Mouse (Mus musculus) lung, embryonic 15.5 days (tissue): ENCODE results near the gene Pbrm1. TPM values are rescaled to one million over a fixed set of nuclear protein-coding genes. Genes with fewer than 3 reads are reported as not detected.

ENCODE experiments used
- ATAC-seq: fragments of 200-750 bp; cut with Nextera tagmentation; 2 replicates; pipeline ENCODE4 v1.8.0; 2017; ENCODE audit warnings: moderate number of reproducible peaks, borderline replicate concordance; ENCODE audit not compliant: low FRiP score, low TSS enrichment; ENCODE audit errors: extremely low read depth
- H3K27ac ChIP-seq: fragments of 300-500 bp; sonication (generic); 2 replicates; pipeline ENCODE4 v1.5.1; 2015; ENCODE audit warnings: moderate library complexity, mild to moderate bottlenecking, inconsistent platforms
- H3K27me3 ChIP-seq: fragments of 300-500 bp; sonication (generic); 2 replicates; pipeline ENCODE4 v1.6.1; 2015; ENCODE audit warnings: inconsistent platforms
- H3K36me3 ChIP-seq: fragments of 300-500 bp; sonication (generic); 2 replicates; pipeline ENCODE4 v1.6.1; 2015; ENCODE audit warnings: inconsistent platforms
- H3K4me1 ChIP-seq: fragments of 300-500 bp; sonication (generic); 2 replicates; pipeline ENCODE4 v1.6.1; 2015; ENCODE audit warnings: inconsistent platforms
- H3K4me2 ChIP-seq: fragments of 300-500 bp; sonication (generic); 2 replicates; pipeline ENCODE4 v1.6.1; 2015; ENCODE audit warnings: inconsistent platforms, mild to moderate bottlenecking, moderate library complexity
- H3K4me3 ChIP-seq: fragments of 300-500 bp; sonication (generic); 2 replicates; pipeline ENCODE4 v1.5.1; 2015; ENCODE audit warnings: mild to moderate bottlenecking, inconsistent platforms
- H3K9ac ChIP-seq: fragments of 300-500 bp; sonication (generic); 2 replicates; pipeline ENCODE4 v1.6.1; 2015; ENCODE audit warnings: inconsistent platforms
- H3K9me3 ChIP-seq: fragments of 300-500 bp; sonication (generic); 2 replicates; pipeline ENCODE4 v1.6.1; 2016; ENCODE audit warnings: inconsistent platforms
- WGBS: fragments of 180-500 bp; shearing (Covaris S2); methylation state at CpG from one replicate; pipeline ENCODE4 v1.1.7; 2015; 5-methylcytosine and 5-hydroxymethylcytosine counted together
- polyA plus RNA-seq: library from polyadenylated mRNA; unstranded; fragments of >200 nt; fragmentation: Nextera tagmentation; extraction: Ambion mirVana; gene quantifications from 2 replicates; pipeline ENCODE4 v1.2.1, GENCODE M21; 2015

Gene Pbrm1
- polyA plus RNA-seq, 1 experiment from 2014 or later, result 140 TPM

- Histone ChIP-seq H3K4me3 (no peak overlapping the region), H3K9ac (no peak overlapping the region), H3K4me2 (no peak overlapping the region), H3K27ac (peak overlapping the region; percentile 54), H3K27me3 (no peaks in the 10 kb centered on the region), H3K9me3 (no peaks in the 10 kb centered on the region), H3K4me1 (peaks cover 34% of the 10 kb centered on the region), H3K36me3 (peaks cover 70% of the 10 kb centered on the region)
- 88% methylated on average over 26 of the region's 26 CpGs for whole genome bisulfite sequencing
- no peak for ATAC-seq
Observed at GRCm38 (mm10) chr14:31136411-31137280, 117.7 kb downstream of the Pbrm1 start.

GRCm38 (mm10) chr14:31137281-31137595, 118.3 kb downstream of the Pbrm1 start:
- no peaks in the 10 kb centered on the region for H3K27me3 ChIP-seq
- H3K36me3 ChIP-seq, result peaks cover 76% of the 10 kb centered on the region
- no peaks in the 10 kb centered on the region for H3K9me3 ChIP-seq
- no peak overlapping the region for H3K9ac ChIP-seq
- peak overlapping the region; percentile 54 for H3K27ac ChIP-seq
- 73% methylated on average over 10 of the region's 10 CpGs for WGBS
- no peak for ATAC-seq
- H3K4me3 ChIP-seq, result no peak overlapping the region
- peaks cover 30% of the 10 kb centered on the region for H3K4me1 ChIP-seq
- no peak overlapping the region for H3K4me2 ChIP-seq

- Histone ChIP-seq H3K27ac (peak overlapping the region; percentile 54), H3K27me3 (no peaks in the 10 kb centered on the region), H3K4me3 (no peak overlapping the region), H3K9me3 (no peaks in the 10 kb centered on the region), H3K36me3 (peaks cover 82% of the 10 kb centered on the region), H3K4me1 (peaks cover 24% of the 10 kb centered on the region), H3K4me2 (no peak overlapping the region), H3K9ac (no peak overlapping the region)
- 68% methylated on average over 11 of the region's 11 CpGs for WGBS
- ATAC-seq, result no peak
Observed at GRCm38 (mm10) chr14:31137791-31138190, 118.9 kb downstream of the Pbrm1 start.

GRCm38 (mm10) chr14:31138219-31138896, 119.4 kb downstream of the Pbrm1 start:
- no peak for ATAC-seq
- Histone ChIP-seq H3K36me3 (peaks cover 86% of the 10 kb centered on the region), H3K27me3 (no peaks in the 10 kb centered on the region), H3K4me2 (no peak overlapping the region), H3K9me3 (no peaks in the 10 kb centered on the region), H3K27ac (no peak overlapping the region), H3K4me1 (peaks cover 19% of the 10 kb centered on the region), H3K4me3 (no peak overlapping the region), H3K9ac (no peak overlapping the region)
- 83% methylated on average over 31 of the region's 35 CpGs for WGBS

- Histone ChIP-seq H3K36me3 (peaks cover 86% of the 10 kb centered on the region), H3K4me1 (peaks cover 13% of the 10 kb centered on the region), H3K4me3 (no peak overlapping the region), H3K27me3 (no peaks in the 10 kb centered on the region), H3K9me3 (no peaks in the 10 kb centered on the region), H3K4me2 (no peak overlapping the region), H3K27ac (no peak overlapping the region; the same call in 1 of the 2 replicates), H3K9ac (no peak overlapping the region)
- no peak for ATAC-seq
- 86% methylated on average over 9 of the region's 9 CpGs for WGBS
Observed at GRCm38 (mm10) chr14:31138897-31139429, 120.0 kb downstream of the Pbrm1 start.

- H3K27ac ChIP-seq, result no peak overlapping the region
Observed at GRCm38 (mm10) chr14:31139666-31140065, 120.7 kb downstream of the Pbrm1 start.

GRCm38 (mm10) chr14:31140141-31140540, 121.2 kb downstream of the Pbrm1 start:
- Histone ChIP-seq H3K4me3 (no peak overlapping the region), H3K9ac (no peak overlapping the region), H3K4me2 (no peak overlapping the region), H3K27me3 (no peaks in the 10 kb centered on the region), H3K4me1 (0 out of 2 replicates have a peak, but pooled peaks cover 3% of the 10 kb centered on the region), H3K36me3 (peaks cover 81% of the 10 kb centered on the region), H3K9me3 (no peaks in the 10 kb centered on the region), H3K27ac (no peak overlapping the region)
- ATAC-seq, result no peak
- WGBS, result 90% methylated on average over 15 of the region's 15 CpGs

More at GRCm38 (mm10) chr14:31139666-31140065, 120.7 kb downstream of the Pbrm1 start:
- no peak overlapping the region for H3K4me2 ChIP-seq
- ATAC-seq, result no peak
- H3K9me3 ChIP-seq, result no peaks in the 10 kb centered on the region
- H3K4me1 ChIP-seq, result peaks cover 6% of the 10 kb centered on the region
- H3K9ac ChIP-seq, result no peak overlapping the region
- peaks cover 85% of the 10 kb centered on the region for H3K36me3 ChIP-seq
- H3K4me3 ChIP-seq, result no peak overlapping the region
- 90% methylated on average over 12 of the region's 12 CpGs for WGBS
- no peaks in the 10 kb centered on the region for H3K27me3 ChIP-seq

- H3K27me3 ChIP-seq, result no peaks in the 10 kb centered on the region
- no peak overlapping the region for H3K9ac ChIP-seq
- WGBS, result 92% methylated on average over 14 of the region's 14 CpGs
- 0 out of 2 replicates have a peak, but pooled peaks cover 3% of the 10 kb centered on the region for H3K4me1 ChIP-seq
- H3K4me2 ChIP-seq, result no peak overlapping the region
- H3K36me3 ChIP-seq, result peaks cover 73% of the 10 kb centered on the region
- no peak overlapping the region for H3K4me3 ChIP-seq
- no peaks in the 10 kb centered on the region for H3K9me3 ChIP-seq
- H3K27ac ChIP-seq, result no peak overlapping the region
- no peak for ATAC-seq
Observed at GRCm38 (mm10) chr14:31141011-31141410, 122.1 kb downstream of the Pbrm1 start.

- ATAC-seq, result no peak
- no peaks in the 10 kb centered on the region for H3K9me3 ChIP-seq
- no peak overlapping the region for H3K9ac ChIP-seq
- H3K27ac ChIP-seq, result no peak overlapping the region
- H3K4me2 ChIP-seq, result no peak overlapping the region
- no peak overlapping the region for H3K4me3 ChIP-seq
- no peaks in the 10 kb centered on the region for H3K27me3 ChIP-seq
- no peaks in the 10 kb centered on the region for H3K4me1 ChIP-seq
- 88% methylated on average over 11 of the region's 11 CpGs for WGBS
- peaks cover 26% of the 10 kb centered on the region for H3K36me3 ChIP-seq
Observed at GRCm38 (mm10) chr14:31145694-31146093, 126.8 kb downstream of the Pbrm1 start.

GRCm38 (mm10) chr14:31160196-31161150, 141.5 kb downstream of the Pbrm1 start:
- no peaks in the 10 kb centered on the region for H3K27me3 ChIP-seq
- ATAC-seq, result no peak
- 54% methylated on average over 27 of the region's 27 CpGs for WGBS

GRCm38 (mm10) chr14:31161191-31161590, 142.3 kb downstream of the Pbrm1 start:
- H3K36me3 ChIP-seq, result no peaks in the 10 kb centered on the region
- no peak overlapping the region for H3K4me2 ChIP-seq
- no peaks in the 10 kb centered on the region; the same call in 1 of the 2 replicates for H3K4me1 ChIP-seq
- H3K9ac ChIP-seq, result no peak overlapping the region
- H3K9me3 ChIP-seq, result no peaks in the 10 kb centered on the region
- 70% methylated on average over 7 of the region's 7 CpGs for WGBS
- H3K4me3 ChIP-seq, result no peak overlapping the region
- ATAC-seq, result no peak
- no peaks in the 10 kb centered on the region for H3K27me3 ChIP-seq
- H3K27ac ChIP-seq, result no peak overlapping the region

More at GRCm38 (mm10) chr14:31160196-31161150, 141.5 kb downstream of the Pbrm1 start:
- H3K9me3 ChIP-seq, result no peaks in the 10 kb centered on the region
- H3K4me1 ChIP-seq, result no peaks in the 10 kb centered on the region; the same call in 1 of the 2 replicates
- no peak overlapping the region for H3K4me2 ChIP-seq
- H3K27ac ChIP-seq, result no peak overlapping the region
- H3K4me3 ChIP-seq, result no peak overlapping the region
- H3K36me3 ChIP-seq, result no peaks in the 10 kb centered on the region
- H3K9ac ChIP-seq, result no peak overlapping the region
